Mouse (Mus musculus) liver, adult (tissue): ENCODE measurements around the gene Klhl22.

ENCODE experiments used
- GATA4 ChIP-seq: IDR thresholded peaks from 2 replicates; pipeline ENCODE4 v1.6.1; 2014; ENCODE audit warnings: mild to moderate bottlenecking, low read length; ENCODE audit not compliant: insufficient replicate concordance

The Klhl22 gene

DNA sequence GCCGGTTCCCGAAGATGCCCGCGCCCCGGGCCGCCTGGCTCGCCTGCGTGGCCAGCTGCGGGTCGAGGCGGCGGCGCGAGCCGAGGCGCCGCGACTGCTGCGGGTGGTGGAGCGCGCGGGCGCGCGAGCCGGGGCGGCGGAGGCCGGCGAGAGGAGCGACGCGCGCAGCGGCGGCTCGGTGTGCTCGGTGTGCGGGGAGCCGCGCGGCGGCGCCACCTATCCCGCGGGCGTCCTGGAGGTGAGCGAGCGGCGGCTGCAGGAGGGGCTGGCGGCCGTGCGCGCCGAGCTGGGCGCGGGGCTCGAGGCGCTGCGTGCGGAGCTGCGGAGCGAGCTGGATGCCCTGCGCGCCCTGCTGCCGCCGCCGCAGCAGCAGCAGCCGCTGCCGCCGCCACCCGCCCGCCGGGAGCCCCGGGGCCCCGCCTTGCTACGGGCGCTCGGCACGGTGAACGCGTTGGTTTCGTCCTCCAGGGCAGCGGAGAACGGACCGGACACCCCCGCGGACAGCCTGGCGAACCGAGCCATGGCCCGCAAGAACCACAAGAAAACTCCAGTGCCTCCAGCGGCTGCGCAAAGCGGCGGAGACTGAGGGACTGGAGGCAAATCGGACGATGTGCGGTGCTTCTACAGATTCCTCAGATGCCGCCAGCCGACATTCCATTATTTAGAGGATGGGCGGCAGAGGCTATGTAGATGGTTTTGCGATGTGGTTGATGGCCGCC lies 74.4 kb downstream of the Klhl22 start:
- TF ChIP-seq GATA4 = no peak

DNA sequence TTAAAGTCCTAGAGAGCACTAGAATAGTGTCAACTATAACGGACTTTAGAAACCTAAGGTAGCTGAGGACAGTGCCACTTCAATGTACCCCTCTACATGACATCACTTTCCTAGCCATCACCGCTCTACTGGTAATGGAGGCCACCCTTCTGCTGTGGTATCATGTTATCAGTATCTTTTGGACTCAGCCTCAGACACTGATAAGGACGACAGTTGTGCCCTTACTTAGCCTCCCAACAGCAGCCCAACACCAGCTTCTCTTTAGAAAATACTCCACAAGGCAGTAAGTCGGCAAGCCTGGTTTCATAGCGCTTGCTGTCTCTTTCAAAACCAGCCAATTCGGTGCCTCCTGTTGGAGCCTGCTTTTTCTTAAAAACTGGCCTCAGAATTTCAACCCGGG lies 75.1 kb downstream of the Klhl22 start:
- no peak for TF ChIP-seq GATA4

DNA sequence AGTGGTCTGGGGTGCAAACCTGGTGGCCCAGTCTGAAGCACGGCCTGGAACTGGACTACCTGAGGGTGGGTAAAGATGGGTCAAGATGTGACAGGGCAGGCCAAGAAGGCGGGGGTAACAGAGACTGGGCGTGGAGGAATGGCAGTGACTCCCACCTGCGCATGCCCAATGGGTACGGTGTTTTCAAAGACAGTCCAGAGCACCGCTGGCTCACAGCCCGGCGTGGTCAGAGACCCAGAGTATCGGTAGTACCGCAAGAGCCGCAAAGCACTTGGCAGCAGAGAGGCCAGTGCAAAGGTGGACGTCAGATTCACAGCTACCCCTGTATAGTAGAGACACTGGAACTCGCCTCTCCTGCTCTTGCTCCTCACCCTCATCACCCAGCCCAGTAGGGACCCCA lies 76.1 kb downstream of the Klhl22 start:
- TF ChIP-seq GATA4 = no peak

DNA sequence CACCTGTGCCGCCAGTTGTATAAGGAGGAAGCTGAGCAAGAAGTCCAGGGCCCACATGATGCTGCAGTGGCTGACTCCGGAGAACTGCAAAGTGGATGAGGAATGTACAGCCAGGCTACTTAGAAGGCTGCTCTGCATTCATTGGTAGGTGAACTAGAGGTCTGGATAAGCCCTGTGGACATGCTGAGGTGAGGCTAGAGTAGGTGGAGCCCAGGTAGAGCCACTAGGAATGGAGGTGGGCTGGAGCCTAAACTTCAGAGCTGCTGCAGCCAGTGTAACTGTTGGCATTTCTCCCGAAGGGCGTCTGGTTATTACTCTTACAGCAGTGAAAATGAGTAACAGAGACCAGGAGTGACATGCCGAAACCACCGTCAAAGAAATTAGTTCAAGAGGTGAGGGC lies 78.6 kb downstream of the Klhl22 start, which contains the start of gene Car15:
Gene Car15, minus strand, starts transcription at position 314 of the 400 bp plus-strand sequence.
- TF ChIP-seq GATA4 = no peak

DNA sequence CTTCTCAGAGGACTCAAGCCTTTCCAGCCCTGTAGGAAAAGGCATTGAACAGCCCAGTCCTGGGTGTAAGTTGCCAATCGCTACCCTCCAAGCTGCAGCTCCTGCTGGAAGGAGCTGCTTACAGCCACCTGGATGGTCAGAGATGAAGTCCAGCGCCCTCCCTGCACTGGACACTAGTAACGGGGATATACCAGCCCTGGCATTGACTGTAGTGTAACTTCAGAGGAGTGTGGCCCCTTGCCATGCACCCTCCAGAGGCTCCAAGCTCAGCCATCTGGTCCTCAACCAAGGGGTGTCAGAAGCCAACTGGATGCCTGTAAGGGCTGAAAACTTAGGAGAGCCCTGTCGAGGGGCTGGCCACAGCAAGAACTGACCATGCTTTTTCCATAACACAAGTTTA lies 80.6 kb downstream of the Klhl22 start:
- no peak for TF ChIP-seq GATA4

DNA sequence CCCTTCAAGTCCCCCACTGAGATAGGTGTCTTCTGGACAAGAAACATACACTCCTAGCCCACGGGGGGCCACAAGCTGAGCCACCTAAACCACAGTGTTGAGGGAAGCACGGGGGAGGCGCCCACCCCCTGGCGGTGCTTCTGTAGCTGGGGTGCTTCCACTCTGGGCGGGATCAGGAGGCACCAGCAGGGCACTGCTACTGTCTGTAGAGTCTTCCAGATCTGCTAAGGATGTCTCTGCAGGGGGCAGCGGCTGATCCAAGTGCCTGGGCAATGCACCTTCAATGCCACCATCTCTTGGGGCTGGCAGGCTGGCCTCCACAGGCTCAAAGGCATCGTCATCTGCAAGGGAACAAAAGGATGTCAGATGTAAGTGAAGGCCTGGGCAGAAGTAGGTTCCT lies 83.0 kb downstream of the Klhl22 start:
- TF ChIP-seq GATA4 = no peak
